Mouse (Mus musculus): Measurements from ENCODE around the gene Dag1. TPM values are rescaled to one million over a fixed set of nuclear protein-coding genes. Genes with fewer than 3 reads are reported as not detected.

Gene Dag1
- 10 to 100 TPM in 1 of 2 experiments, 1 to 10 TPM in 1; 8.1 to 96.8 TPM for polyA plus RNA-seq (2012; fragmentation: generic; extraction: Trizol)

GRCm38 (mm10) chr9:108263690-108264190, at the start of gene Dag1:
TSS of gene Dag1 (minus strand) at chr9:108263958.

DNA sequence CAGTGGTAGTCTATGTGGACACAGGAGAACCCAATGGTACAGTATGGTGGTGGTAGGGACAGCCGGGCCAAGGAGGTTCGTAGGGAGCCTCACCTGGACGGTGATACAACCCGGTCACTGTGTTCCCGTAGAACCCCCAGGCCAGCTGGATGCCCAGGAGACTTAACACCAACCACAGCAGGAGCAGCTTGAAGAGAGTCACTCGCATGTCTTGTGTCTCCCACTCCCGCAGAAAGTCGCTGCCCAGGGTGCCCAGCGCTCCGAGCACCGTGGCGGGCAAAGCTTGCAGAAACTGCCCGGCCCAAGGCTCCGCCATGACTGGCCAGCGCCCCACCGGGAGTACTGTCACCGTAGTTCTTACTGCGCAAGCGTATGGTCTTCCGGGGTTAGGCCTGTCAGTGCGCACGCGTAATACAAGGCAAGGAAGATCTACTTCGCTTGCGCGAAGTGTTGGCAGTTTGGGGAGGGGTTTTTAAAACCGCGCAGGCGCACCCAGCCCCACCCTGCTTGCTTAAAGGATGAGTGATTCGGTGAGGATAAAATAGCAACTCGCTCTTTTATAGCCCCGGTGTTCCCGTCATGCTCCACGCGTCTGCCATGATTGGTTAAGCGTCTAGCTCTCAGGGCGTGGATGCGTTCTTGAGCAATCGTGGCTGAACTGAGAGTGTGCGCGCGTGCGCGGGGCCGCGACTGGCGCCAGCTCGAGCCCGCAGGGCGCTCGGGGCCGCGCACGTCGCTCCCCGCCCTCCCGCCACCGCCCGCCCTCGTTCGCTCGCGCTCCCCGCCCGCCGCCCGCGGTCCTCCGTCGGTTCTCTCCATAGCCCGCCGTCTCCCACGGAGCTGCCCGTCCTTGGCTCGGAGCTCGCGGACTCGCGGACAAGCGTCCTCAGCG, 42.1 kb upstream of the Dag1 start, which contains the start of the genes Rhoa and Tcta:
Rhoa (plus strand) TSS at position 501 of the 892 bp plus-strand sequence.
Tcta (minus strand) TSS at position 532 of the 892 bp plus-strand sequence.

GRCm38 (mm10) chr9:108296453-108297355, 32.9 kb upstream of the Dag1 start, which contains the start of gene Amt:
TSS of gene Amt (plus strand) at chr9:108296853.

GRCm38 (mm10) chr9:108290016-108290750, 26.4 kb upstream of the Dag1 start, which contains the start of gene Nicn1:
TSS of gene Nicn1 (plus strand) at chr9:108290429.

DNA sequence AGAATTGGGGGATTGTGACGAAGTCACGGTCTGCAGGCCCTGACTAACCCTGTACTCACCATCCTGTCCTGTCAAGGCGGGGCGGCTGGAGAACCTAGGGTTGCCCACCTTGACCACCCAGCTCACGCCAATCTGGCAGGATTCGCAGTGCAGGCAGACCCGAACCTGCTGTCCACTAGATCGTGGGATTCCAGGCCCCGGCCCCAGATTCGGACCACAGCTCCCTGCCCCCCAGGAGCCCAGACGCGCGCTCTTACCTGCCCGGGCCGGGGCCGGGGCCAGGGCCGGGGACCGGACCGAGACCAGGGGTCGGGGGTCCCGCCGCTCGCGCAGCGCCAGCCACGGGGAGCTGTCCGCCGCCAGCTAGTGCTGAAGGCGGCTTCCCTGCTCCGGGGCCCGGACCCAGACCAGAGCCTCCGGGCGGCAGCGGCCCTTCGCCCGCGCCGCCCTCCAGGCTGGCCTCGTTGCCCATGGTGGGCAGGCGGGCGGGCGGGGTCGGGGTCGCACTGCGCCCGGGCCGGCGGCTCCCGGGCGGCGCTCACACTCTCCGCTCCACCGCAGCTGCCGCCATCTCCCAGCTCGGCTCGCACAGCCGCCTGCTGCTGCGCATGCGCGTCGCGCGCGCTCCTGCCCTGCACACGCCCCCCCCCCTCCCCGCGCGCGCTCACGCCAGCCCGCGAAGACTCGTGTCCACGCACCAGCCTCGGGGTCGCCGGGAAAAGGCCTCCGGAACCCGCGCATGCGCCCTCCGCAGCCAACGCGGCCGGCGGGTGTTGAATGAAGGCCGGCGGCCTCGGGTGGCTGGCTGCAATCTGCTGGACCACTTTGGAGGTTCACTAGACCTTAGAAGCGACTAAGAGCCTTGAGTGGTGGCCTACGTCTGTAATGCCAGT, 73.7 kb downstream of the Dag1 start, which contains the start of gene Bsn:
Bsn (minus strand) TSS at position 598 of the 893 bp plus-strand sequence.

Other genes starting within 250 kb of the Dag1 start
- gene Gmppb, start 214.7 kb downstream of the Dag1 start, polyA plus RNA-seq (2012; fragmentation: generic; extraction: Trizol), result 10 to 100 TPM; 14.7 to 20.6 TPM
- 1 to 10 TPM in 1 of 2 experiments, under 1 TPM in 1; 0.61 to 3.6 TPM for gene Amigo3, start 210.8 kb downstream of the Dag1 start, polyA plus RNA-seq (2012; fragmentation: generic; extraction: Trizol)
- gene Mst1, start 183.5 kb downstream of the Dag1 start, polyA plus RNA-seq (2012; fragmentation: generic; extraction: Trizol), result under 1 TPM; 0.05 to 0.18 TPM
- 10 to 100 TPM; 15.3 to 28.3 TPM for gene Rnf123, start 180.6 kb downstream of the Dag1 start, polyA plus RNA-seq (2012; fragmentation: generic; extraction: Trizol)
- gene Apeh, start 169.4 kb downstream of the Dag1 start, polyA plus RNA-seq (2012; fragmentation: generic; extraction: Trizol), result 10 to 100 TPM; 82.7 to 98.4 TPM
- gene Bsn, start 73.6 kb downstream of the Dag1 start, polyA plus RNA-seq (2012; fragmentation: generic; extraction: Trizol), result under 1 TPM; 0.13 to 0.14 TPM
- 10 to 100 TPM in 1 of 2 experiments, 1 to 10 TPM in 1; 8.9 to 63.2 TPM for gene Nicn1, start 26.5 kb upstream of the Dag1 start, polyA plus RNA-seq (2012; fragmentation: generic; extraction: Trizol)
- 1 to 10 TPM in 1 of 2 experiments, under 1 TPM in 1; 0.23 to 6.4 TPM for gene Amt, start 32.9 kb upstream of the Dag1 start, polyA plus RNA-seq (2012; fragmentation: generic; extraction: Trizol)
- 100 to 1,000 TPM; 144 to 229 TPM for gene Rhoa, start 42.2 kb upstream of the Dag1 start, polyA plus RNA-seq (2012; fragmentation: generic; extraction: Trizol)
- 10 to 100 TPM; 11.0 to 48.4 TPM for gene Tcta, start 42.2 kb upstream of the Dag1 start, polyA plus RNA-seq (2012; fragmentation: generic; extraction: Trizol)
- 100 to 1,000 TPM; 786 to 822 TPM for gene Gpx1, start 74.9 kb upstream of the Dag1 start, polyA plus RNA-seq (2012; fragmentation: generic; extraction: Trizol)
- gene Usp4, start 83.9 kb upstream of the Dag1 start, polyA plus RNA-seq (2012; fragmentation: generic; extraction: Trizol), result 10 to 100 TPM; 68.6 to 96.9 TPM
- under 1 TPM; 0.04 to 0.35 TPM for gene 1700102P08Rik, start 128.8 kb upstream of the Dag1 start, polyA plus RNA-seq (2012; fragmentation: generic; extraction: Trizol)
- not detected for gene Ccdc36, start 164.5 kb upstream of the Dag1 start, polyA plus RNA-seq (2012; fragmentation: generic; extraction: Trizol)
- gene BC048562, start 172.5 kb upstream of the Dag1 start, polyA plus RNA-seq (2012; fragmentation: generic; extraction: Trizol), result not detected
- gene Ccdc71, start 196.6 kb upstream of the Dag1 start, polyA plus RNA-seq (2012; fragmentation: generic; extraction: Trizol), result 10 to 100 TPM; 28.0 to 46.0 TPM
- gene Klhdc8b, start 197.6 kb upstream of the Dag1 start, polyA plus RNA-seq (2012; fragmentation: generic; extraction: Trizol), result 1 to 10 TPM; 1.4 to 9.8 TPM
- gene Lamb2, start 215.8 kb upstream of the Dag1 start, polyA plus RNA-seq (2012; fragmentation: generic; extraction: Trizol), result 100 to 1,000 TPM in 1 of 2 experiments, 1 to 10 TPM in 1; 9.4 to 170 TPM
- 10 to 100 TPM; 21.0 to 70.4 TPM for gene Usp19, start 226.6 kb upstream of the Dag1 start, polyA plus RNA-seq (2012; fragmentation: generic; extraction: Trizol)
- gene Qars, start 243.7 kb upstream of the Dag1 start, polyA plus RNA-seq (2012; fragmentation: generic; extraction: Trizol), result 100 to 1,000 TPM; 170 to 180 TPM

Data from C3H10T1/2 (cell line).